Mouse (Mus musculus) c-Kit-positive CD71-negative TER-119-negative erythroid progenitor cells, embryonic 14.5 days (primary cell): ENCODE data around the gene Plppr2.
A peak's percentile ranks its signal among the peaks of the same experiment; 100 is the strongest.

ENCODE experiments used
- DNase-seq: peaks from one replicate; pipeline ENCODE4 v3.0.0-alpha.2; 2013; ENCODE audit warnings: low read depth

The Plppr2 gene

GRCm38 (mm10) chr9:21962010-21962409 is 25.2 kb downstream of the Plppr2 start:
- no peak for DNase-seq

DNA sequence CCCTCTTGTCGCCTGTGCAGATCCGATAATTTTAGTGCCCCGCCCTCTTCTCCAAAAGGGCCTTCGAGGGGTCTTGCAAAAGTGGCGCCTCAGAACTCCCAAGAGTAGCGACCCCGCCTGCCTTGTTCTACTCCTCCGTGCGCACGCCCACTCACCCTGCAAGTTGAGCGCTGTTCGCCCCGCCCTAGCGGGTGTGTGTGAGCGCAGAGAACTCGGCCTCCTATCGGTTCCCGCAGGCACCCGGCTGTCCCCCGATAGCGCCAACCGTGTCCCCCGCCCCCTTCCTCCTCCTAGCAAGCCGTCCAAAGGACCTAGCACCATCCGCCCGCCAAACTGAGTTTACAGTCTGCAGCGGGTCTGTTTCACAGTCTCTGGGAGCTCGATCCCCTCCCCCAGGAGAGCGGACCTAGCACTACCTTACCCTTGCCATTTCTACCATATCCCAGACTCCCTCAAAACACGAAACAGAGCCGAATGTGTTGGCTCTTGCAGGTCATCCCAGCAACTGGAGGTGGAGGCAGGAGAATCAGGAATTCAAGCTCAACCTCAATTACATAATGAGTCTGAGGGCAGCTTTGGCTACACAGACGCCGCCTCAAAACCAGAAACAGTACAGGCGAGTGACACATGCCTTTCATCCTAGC is 25.7 kb downstream of the Plppr2 start:
- peak; percentile 89 for DNase-seq

DNA sequence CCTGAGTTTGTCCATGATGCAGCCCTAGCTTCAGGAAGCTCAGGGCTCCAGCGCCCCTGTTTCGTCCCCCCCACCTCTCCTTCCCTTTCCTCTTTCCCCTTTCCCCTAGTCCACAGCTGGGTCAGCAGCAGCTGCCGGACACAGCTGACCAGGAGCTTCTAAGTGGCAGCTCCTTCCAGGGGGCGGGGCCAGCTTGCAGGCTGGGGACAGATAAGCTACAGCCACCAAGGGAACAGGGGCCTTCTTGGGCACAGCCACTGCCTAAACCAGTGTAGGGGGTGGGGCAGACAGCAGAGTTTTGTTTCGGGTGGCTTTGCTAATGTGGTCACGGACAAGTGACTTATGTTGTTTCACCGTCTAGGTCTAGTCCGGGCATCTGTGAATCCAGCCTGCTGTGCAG is 26.6 kb downstream of the Plppr2 start, which contains the start of gene Epor:
Gene Epor (minus strand): TSS at position 90 of the 400 bp plus-strand sequence.
- DNase-seq: no peak

GRCm38 (mm10) chr9:21968883-21969282 is 32.0 kb downstream of the Plppr2 start:
- no peak for DNase-seq

DNA sequence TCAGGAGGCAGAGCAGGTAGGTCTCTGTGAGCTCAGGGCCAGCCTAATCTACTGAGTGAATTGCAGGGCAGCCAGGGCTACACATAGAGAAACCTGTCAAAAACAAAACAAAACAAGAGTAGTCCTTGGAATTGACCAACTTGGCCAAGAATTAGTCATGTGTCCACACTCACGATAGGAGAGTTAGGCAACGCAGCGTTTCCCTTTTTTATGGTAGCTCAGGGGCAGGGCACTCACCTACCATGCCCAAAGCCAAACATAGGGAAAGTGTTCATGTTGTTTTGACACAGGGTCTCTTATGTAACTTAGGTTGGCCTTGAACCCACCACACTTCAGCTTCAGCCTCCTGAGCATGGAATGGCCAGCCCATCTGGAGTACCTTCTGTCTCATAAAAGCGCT is 32.5 kb downstream of the Plppr2 start:
- DNase-seq: no peak

GRCm38 (mm10) chr9:21976626-21977175 is 39.9 kb downstream of the Plppr2 start:
- DNase-seq: no peak

- no peak for DNase-seq
Observed at GRCm38 (mm10) chr9:21977331-21977730, 40.5 kb downstream of the Plppr2 start.

DNA sequence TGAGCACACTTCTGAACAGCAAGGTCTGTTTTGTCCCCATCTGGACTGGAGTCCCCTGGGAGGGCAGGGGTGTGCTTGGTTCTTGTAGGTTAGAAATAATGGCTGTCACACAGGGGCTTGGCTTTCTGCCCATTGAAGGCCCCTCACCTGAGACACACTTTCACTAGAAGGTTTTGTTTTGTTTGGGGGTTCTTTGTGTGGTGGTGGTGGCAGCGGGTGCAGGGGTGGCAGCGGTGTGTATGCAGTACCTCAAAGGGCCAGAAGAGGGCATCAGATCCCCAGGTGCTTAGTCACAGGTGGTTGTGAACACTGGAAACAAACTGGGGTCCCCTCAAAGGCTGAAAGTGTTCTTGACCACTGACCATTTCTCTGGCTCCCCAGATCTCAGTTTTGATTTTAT is 41.1 kb downstream of the Plppr2 start:
- no peak for DNase-seq

DNA sequence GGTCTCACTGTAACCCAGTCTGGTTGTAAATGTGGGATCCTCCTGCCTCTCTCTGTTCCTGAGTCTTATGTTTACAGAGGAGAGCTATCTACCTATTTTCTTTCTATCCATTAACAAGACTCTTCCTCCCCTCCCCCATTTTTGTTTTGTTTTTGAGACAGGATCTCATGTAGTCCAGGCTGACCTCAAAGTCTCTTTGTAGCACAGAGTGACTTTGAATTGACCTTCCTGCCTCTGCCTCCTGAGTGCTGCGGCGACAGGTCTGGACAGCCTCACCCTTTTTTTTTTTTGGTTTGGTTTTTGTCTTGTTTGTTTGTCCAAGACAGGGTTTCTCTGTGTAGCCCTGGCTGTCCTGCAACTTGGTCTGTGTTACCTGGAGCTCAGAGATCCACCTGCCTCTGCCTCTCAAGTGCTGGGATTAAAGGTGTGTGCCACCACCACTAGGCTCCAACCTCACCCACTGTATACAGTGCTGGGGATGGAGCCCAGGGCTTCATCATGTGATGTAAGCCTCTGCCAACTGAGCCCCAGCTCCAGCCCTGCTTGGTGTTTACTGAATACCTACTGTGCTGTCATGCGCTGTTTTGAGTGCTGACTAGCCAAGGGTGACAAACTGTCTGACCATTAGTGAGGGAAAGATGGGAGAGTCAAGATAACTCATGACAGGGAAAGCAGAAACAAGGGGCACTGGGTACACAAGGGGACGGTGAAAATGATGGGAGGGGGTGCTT is 41.7 kb downstream of the Plppr2 start:
- DNase-seq: no peak

GRCm38 (mm10) chr9:21983911-21984310 is 47.1 kb downstream of the Plppr2 start:
- DNase-seq: no peak

DNA sequence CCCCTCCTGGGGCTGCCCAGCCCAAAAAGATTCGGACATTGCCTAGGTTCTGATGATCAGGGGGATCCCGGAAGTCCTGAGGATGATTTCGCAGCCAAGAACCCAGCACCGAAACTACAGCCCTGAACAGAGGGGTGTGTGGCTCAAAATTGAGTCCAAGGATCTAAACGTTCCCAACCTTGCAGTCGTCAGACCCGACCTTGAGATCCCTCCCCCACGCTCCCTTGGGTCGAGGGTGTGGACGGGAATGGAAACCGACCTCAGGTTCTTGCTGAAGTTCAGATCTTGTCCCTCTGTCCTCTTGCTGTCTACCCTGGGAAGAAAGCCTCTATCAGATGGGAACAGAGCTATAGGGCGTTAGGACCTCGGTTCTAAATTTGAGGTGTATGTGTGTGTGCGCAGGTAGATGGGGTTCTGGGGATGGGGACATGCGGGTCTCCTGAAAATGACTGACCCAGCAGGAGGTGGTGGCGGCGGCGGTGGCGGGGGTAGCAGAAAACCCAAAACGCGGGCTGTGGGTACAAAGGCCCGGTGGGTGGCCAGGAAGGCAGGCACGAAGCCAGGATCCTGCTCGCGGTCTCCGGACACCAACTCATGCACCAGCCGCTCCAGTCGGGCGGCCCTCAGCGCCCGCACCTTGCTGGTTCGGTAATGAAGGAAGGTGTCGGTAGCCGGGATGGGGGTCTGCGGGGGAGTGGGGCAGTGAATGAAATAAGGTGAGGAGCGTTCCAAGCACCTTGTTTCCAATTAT is 50.9 kb downstream of the Plppr2 start:
- no peak for DNase-seq

DNA sequence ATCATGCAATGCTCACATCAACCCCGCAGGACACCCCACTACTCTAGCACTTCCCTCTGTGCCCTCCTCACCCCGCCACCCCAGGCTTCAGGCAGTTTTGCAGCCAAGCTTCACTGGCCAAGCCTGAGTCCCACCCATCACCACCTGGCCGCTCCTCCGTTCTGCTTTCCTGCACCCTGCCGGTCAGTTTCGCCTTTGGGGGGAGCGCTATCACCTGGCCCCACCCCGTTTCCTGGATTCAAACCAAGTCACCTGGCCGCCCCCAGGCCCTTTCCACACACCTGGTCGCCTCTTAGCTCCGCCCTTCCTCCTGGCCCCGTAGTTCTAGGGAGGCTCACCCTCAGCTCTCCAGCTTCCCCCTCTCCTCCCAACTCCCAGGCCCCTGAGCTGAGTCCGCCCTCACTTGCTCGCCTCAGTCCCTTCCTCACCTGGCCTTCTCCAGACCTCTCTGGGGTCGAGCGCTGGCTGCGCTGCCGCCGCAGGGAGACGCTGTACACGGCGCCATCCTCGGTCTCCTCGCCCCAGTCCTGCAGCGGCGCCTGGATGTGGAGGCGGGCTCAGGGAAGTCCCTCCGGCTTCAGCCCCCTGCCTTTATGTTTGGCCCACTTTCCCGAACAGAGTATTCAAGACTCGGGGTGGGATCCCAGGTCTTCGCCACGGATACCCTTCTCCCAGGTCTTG is 51.7 kb downstream of the Plppr2 start:
- DNase-seq: no peak

DNA sequence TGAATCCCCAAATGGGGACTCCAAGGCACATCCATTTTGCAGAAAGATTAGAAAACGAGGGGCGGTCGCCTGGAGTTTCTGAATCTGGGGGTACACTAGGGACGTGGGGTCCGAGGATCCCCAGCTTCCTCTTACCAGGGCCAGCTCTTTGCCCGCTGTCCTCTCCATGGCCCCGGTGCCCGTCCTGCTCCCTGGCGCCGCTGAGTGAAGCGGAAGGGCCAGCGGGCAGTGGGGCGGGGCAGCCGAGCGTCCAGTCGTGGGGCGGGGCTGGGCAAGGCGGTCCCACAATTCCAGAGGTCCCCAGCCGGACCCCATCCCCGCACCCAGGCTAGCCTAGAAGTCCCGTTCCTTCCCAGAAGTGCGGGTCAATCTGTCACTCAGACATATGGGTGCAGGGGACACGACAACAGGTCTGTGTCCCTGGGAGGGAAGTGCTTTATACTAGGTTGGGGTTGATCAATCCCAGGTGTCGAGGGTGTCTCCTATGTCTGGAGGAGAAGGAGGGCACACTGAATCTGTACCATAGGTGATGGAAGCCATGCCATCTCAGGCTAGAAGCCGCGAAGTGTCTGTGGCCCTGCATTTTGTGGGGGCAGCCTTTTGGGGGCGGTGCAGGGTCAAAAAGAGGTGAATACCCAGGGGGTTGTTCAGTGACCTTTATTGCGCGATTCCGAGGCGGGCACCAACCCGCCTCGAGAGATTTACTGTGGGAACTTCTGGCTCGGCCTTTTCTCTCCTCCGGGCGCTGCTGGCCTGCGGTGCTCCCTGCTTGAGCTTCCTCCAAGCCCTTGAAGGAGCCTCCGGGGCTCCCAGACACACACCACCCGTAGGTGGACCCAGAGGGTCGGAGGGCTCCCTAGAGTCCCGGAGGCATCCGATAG is 52.6 kb downstream of the Plppr2 start, which contains the start of gene Rgl3:
Gene Rgl3 (minus strand): TSS at position 217 of the 881 bp plus-strand sequence.
- no peak for DNase-seq

DNA sequence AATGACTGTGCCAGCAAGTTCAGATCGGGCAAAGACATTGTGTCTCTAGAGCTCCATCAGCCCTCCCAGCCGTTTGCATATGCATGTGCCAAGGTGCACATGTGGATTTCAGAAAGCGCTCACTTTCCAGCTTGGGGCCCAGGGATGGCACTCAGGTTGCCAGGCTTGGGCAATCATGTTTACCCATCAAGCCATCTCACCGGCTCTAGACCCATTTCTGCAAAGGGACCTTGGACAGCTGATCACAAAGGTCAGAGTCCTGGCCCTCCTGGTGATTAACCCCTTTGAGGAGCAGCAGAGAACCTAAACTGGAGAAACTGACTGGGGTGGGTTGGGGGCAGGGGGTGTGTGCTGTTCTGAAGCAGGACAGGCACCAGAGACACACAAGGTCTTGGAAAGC is 55.4 kb downstream of the Plppr2 start:
- DNase-seq: no peak

GRCm38 (mm10) chr9:21996178-21996867 is 59.5 kb downstream of the Plppr2 start:
- no peak for DNase-seq
